Mouse (Mus musculus) gastrocnemius, adult 2 months (tissue): ENCODE results near the gene Vstm2a. TPM values are rescaled to one million over a fixed set of nuclear protein-coding genes. Genes with fewer than 3 reads are reported as not detected.

Source experiments
- DNase-seq: peaks from one replicate; pipeline ENCODE4 v3.0.0; 2022
- H3K27ac ChIP-seq: fragments of 200-600 bp; 2 replicates; pipeline ENCODE4 v1.8.1; 2022; ENCODE audit warnings: mild to moderate bottlenecking
- H3K4me3 ChIP-seq: fragments of 200-600 bp; 2 replicates; pipeline ENCODE4 v1.8.1; 2022; ENCODE audit warnings: mild to moderate bottlenecking, moderate library complexity
- CTCF ChIP-seq: fragments of 200-600 bp; IDR thresholded peaks from 2 replicates; pipeline ENCODE4 v1.8.1; 2022; ENCODE audit warnings: antibody characterized with exemption, mild to moderate bottlenecking, moderate library complexity
- intact Hi-C: fragments of 180-260 bp; cut with DNase I; formaldehyde crosslinking; loops from one replicate; pipeline ENCODE4 v1.15.1; 2025
- total RNA-seq, 2 experiments: library from RNA; stranded (reverse); gene quantifications; 2 replicates each; pipeline ENCODE4 v1.2.3; 2021

Gene Vstm2a
- total RNA-seq, 2 experiments from 2014 or later: 0.18 TPM; not detected in 1

- TF ChIP-seq CTCF: no peak
- intact Hi-C loops: no loop called here
Measured at GRCm38 (mm10) chr11:16345676-16346075, 88.2 kb downstream of the Vstm2a start.

GRCm38 (mm10) chr11:16351915-16352314 lies 94.4 kb downstream of the Vstm2a start:
- no peak for TF ChIP-seq CTCF
- Histone ChIP-seq H3K27ac (no peak overlapping the region), H3K4me3 (no peak overlapping the region)
- no peak for DNase-seq
- intact Hi-C loops: no loop called here

More at GRCm38 (mm10) chr11:16345676-16346075, 88.2 kb downstream of the Vstm2a start:
- no peak for DNase-seq
- no peak overlapping the region for H3K27ac ChIP-seq
- H3K4me3 ChIP-seq: no peak overlapping the region

- DNase-seq: no peak
- no peak overlapping the region for H3K4me3 ChIP-seq
- intact Hi-C loops: no loop called here
- no peak for TF ChIP-seq CTCF
- no peak overlapping the region for H3K27ac ChIP-seq
Measured at GRCm38 (mm10) chr11:16354356-16354755, 96.8 kb downstream of the Vstm2a start.

- no peak for TF ChIP-seq CTCF
- Histone ChIP-seq H3K27ac (no peak overlapping the region), H3K4me3 (no peak overlapping the region)
- intact Hi-C loops: no loop called here
- DNase-seq: no peak
Measured at GRCm38 (mm10) chr11:16366852-16367587, 109.5 kb downstream of the Vstm2a start.

GRCm38 (mm10) chr11:16403627-16404026 lies 146.1 kb downstream of the Vstm2a start:
- Histone ChIP-seq H3K4me3 (no peak overlapping the region), H3K27ac (no peak overlapping the region)
- intact Hi-C loops: no loop called here
- no peak for DNase-seq
- TF ChIP-seq CTCF: peak; percentile 45

GRCm38 (mm10) chr11:16411736-16412135 lies 154.2 kb downstream of the Vstm2a start:
- no peak overlapping the region for H3K4me3 ChIP-seq
- DNase-seq: no peak
- no peak for TF ChIP-seq CTCF
- intact Hi-C loops: loop anchor here (5.0 kb wide), 1 partner anchor 149 kb away; no protein-coding TSS in a partner anchor
- no peak overlapping the region for H3K27ac ChIP-seq

- intact Hi-C loops: loop anchor here (5.0 kb wide), 1 partner anchor 150 kb away; no protein-coding TSS in a partner anchor
- TF ChIP-seq CTCF: peak; percentile 73
- Histone ChIP-seq H3K4me3 (no peak overlapping the region), H3K27ac (no peak overlapping the region)
- DNase-seq: peak; percentile 17
Measured at GRCm38 (mm10) chr11:16412609-16413008, 155.1 kb downstream of the Vstm2a start.

- DNase-seq: no peak
- no peak for TF ChIP-seq CTCF
- intact Hi-C loops: loop anchor here (5.0 kb wide), 1 partner anchor 151 kb away; no protein-coding TSS in a partner anchor
- no peak overlapping the region for H3K27ac ChIP-seq
- H3K4me3 ChIP-seq: no peak overlapping the region
Measured at GRCm38 (mm10) chr11:16413077-16413644, 155.6 kb downstream of the Vstm2a start.

GRCm38 (mm10) chr11:16439548-16440251 lies 182.2 kb downstream of the Vstm2a start:
- no peak for DNase-seq
- intact Hi-C loops: no loop called here
- H3K27ac ChIP-seq: no peak overlapping the region
- no peak for TF ChIP-seq CTCF
- H3K4me3 ChIP-seq: no peak overlapping the region
